Mouse (Mus musculus): ENCODE data around the gene Mettl17. TPM values are rescaled to one million over a fixed set of nuclear protein-coding genes. Genes with fewer than 3 reads are reported as not detected.
"Not testable (repeated sequence)": the region's sequence is repeated elsewhere in the genome, so short reads cannot be mapped to it uniquely, and the experiment has no call there.

Gene Mettl17
- total RNA-seq, 2 experiments from 2014 or later: 11.5 to 12.9 TPM

- Histone ChIP-seq H3K4me3 (peak overlapping the region; percentile 74), H3K27ac (peak overlapping the region; percentile 100)
- peak; percentile 84 for DNase-seq
- no peak for TF ChIP-seq CTCF (IDR thresholded peaks at IDR 0.05)
- intact Hi-C loops (cut with DNase I): no loop called here
Measured at GRCm38 (mm10) chr14:51918966-51919365, 34.3 kb downstream of the Mettl17 start.

DNA sequence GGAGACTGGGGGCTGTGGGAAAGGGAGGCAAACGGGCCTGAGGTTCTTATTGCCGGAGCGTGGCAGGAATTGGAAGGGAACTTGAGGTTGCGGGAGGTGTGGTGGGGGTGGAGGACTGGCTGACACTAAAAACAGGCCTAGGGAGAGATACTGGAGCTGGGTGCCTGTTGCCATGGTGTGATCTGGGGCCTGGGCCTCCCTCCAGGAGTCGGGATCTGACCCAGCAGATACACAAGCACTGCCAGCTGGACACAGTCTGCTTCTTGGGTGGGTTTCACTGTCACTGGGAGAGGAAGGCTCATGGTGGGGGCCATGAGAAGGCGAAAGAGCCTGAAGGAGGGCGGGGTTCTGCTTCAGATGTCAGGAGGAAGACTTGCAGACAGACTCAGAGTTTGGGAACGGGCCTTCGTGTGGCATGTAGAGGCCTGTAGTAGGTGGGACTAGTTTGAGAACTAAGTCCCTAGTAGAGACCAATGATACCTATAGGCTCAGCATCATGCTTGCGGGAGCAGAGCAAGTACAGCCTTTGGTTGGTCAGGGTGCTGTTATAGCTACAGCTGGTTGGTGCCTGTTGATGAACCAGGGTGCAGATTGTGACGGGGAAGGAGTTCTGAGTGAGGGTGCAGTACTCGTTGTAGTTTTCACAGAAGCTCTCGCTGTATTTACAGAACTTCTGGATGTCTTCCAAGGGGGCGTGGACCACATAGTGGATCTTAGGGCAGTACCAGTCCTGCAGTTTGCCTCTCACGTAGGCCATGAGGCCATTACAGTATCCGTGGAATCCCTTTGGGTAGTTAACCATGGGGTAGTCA lies 37.3 kb downstream of the Mettl17 start:
- Histone ChIP-seq H3K27ac (peak overlapping the region; percentile 100), H3K4me3 (peak overlapping the region; percentile 74)
- DNase-seq: peak; percentile 91

GRCm38 (mm10) chr14:51922571-51922865 lies 37.9 kb downstream of the Mettl17 start, which contains the start of gene Rnase13:
Gene Rnase13, minus strand, starts transcription at chr14:51922773.
- DNase-seq: peak; percentile 74
- peak within 1 kb of the TSS; percentile 74 for H3K4me3 ChIP-seq
- intact Hi-C loops (cut with DNase I): no loop called here
- peak within 1 kb of the TSS; percentile 100 for H3K27ac ChIP-seq
- no peak for TF ChIP-seq CTCF (IDR thresholded peaks at IDR 0.05)

More for the DNA sequence above, 37.3 kb downstream of the Mettl17 start:
- TF ChIP-seq CTCF (IDR thresholded peaks at IDR 0.05): no peak
- intact Hi-C loops (cut with DNase I): loop anchor here (1.0 kb wide), 1 partner anchor 10 kb away; no protein-coding TSS in a partner anchor

GRCm38 (mm10) chr14:51922910-51923309 lies 38.3 kb downstream of the Mettl17 start:
- intact Hi-C loops (cut with DNase I): no loop called here
- Histone ChIP-seq H3K4me3 (peak overlapping the region; percentile 74), H3K27ac (peak overlapping the region; percentile 100)
- no peak for DNase-seq
- TF ChIP-seq CTCF (IDR thresholded peaks at IDR 0.05): no peak

DNA sequence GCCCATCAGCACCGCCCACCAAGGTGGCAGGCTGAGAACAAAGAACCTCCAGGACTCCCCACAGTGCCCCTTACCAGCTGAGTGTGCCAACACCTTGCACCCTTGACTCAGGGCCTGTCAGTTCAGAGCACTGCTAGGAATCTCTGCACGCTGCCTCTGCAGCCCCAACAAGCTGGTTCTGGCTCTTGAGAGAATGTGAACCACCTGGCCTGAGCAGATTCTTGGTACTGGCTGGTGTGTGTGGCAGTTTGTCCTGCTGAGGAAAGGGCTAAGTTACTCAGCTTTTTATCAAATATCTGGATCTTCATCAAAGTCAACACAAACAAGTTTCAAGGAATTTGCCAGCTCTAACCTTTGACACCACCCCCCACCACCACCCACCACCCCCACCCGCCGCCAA lies 38.9 kb downstream of the Mettl17 start:
- no peak for DNase-seq
- intact Hi-C loops (cut with DNase I): no loop called here
- H3K27ac ChIP-seq: peak overlapping the region; percentile 100
- TF ChIP-seq CTCF (IDR thresholded peaks at IDR 0.05): no peak
- H3K4me3 ChIP-seq: peak overlapping the region; percentile 74

DNA sequence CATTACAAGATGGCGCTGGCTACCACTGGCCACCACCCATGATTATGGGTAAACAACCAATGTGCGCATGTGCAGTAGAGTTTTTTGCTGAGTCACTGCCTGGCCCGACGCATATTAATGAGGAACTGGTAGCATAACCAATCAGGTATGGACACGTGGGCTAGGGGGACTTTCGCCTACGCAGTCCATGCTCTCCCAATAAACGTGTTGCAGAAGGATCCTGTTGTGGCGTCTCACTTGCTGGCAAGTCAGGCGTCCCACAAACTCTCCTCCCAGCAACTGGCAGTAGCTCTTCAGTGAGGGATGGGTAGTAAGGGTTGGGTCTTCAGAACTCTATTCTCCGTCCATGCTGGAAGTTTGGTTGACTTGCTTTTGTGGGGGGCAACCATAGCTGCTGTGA lies 42.3 kb downstream of the Mettl17 start:
- intact Hi-C loops (cut with DNase I); H3K27ac ChIP-seq; DNase-seq; H3K4me3 ChIP-seq: not testable (repeated sequence)

DNA sequence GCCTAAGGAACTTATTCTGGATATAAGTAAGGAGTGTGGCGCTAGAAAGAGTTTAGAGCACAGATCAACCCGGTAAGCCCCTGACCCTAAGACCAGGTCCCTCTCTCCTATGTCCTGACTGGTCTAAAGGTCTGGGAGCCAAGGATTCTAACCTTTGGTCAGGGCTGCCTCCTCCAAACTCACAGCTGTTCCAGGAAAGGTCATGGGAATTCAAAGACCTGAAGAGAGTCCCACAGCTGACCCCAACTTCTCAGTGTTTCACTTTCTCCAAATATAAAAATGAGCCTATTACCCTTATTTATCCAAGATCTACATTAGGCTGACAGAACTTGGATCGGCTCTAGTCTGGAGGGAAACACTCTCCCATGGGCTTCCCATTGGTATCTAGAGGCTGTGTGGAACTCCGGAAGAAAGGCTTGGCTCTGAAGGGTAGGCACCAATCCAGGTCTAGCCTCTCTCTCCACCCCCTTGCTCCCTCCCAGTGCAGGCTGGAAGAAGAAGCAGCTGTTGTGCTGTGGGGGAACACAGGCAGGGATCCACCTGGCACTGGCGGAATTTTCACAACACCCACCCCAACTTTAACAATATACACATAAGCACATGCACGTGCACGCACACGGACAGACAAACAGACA lies 44.8 kb downstream of the Mettl17 start:
- Histone ChIP-seq H3K4me3 (peak overlapping the region; percentile 61), H3K27ac (peak overlapping the region; percentile 88)
- DNase-seq: peak; percentile 84
- no peak for TF ChIP-seq CTCF (IDR thresholded peaks at IDR 0.05)
- intact Hi-C loops (cut with DNase I): loop anchor here (1.0 kb wide), 1 partner anchor 26 kb away; no protein-coding TSS in a partner anchor

DNA sequence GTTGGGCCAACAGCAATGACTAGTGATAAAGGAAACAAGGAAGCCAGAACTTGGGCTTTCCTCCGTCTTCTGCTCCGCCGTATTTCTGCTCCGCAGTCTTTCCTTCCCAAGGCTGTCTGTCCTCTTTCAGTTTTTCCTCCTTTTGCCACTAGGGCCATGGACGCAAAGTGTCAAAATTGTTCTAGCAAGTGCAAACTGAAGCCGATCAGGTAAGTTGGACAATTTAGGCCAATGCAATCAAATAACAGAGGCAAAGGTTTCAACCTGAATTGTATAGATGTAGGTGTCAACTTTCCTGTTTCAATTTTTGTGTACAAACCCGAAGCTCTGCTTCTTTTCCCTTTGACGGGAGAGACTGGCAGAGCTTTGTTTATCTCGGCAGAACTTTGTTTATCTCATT lies 45.3 kb downstream of the Mettl17 start:
- peak; percentile 14; the same call in 1 of the 2 replicates for TF ChIP-seq CTCF (IDR thresholded peaks at IDR 0.05)
- Histone ChIP-seq H3K4me3 (peak overlapping the region; percentile 61), H3K27ac (peak overlapping the region; percentile 88)
- intact Hi-C loops (cut with DNase I): loop anchor here (1.0 kb wide), 1 partner anchor 27 kb away; no protein-coding TSS in a partner anchor
- DNase-seq: no peak

GRCm38 (mm10) chr14:51930824-51931223 lies 46.2 kb downstream of the Mettl17 start:
- intact Hi-C loops (cut with DNase I): no loop called here
- peak overlapping the region; percentile 61 for H3K4me3 ChIP-seq
- peak; percentile 73 for DNase-seq
- peak; percentile 87 for TF ChIP-seq CTCF (IDR thresholded peaks at IDR 0.05)
- H3K27ac ChIP-seq: peak overlapping the region; percentile 88

DNA sequence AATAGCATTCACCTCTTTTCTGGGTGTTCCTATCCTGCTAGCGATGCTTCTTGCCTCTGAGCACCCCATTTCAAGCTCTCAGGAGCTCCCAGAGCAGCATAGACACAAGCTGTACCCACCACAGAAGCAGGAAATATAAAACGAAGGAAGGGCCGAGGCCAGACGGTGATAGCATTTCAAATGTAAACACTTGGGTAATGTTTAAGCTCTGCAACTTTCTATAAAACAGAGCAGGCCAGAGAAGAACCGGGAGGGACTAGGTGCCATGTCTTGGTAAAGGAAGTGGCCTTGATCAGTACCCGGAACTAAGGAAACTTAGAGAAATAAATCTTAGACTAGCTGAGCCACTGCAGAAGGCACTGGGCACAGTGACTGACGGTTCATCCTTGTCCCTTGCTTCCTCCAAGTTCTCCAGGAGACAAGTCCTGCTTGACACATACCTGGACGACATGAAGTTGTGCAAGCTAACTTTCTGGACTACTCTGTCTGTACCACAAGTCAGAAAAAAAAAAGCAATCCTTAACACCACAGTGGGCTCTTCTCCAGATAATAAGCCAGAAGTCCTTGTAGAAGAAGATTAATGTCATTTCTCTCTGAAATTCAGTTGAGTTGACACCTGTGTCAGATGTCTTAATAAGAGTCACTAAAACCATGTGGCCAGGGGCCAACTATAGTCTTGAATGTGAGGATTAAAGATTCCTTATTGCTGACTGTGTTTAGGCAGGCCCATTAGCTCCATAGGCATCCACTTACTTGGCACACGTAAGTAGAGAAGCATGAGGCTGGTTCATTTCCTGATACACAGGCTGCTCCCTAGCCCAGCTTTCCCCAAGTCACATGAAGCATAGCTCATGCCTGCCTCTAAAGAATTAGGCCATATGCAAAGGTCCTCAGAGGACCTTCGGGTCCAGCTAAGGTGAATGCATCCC lies 47.7 kb downstream of the Mettl17 start:
- no peak overlapping the region for H3K27ac ChIP-seq
- H3K4me3 ChIP-seq: no peak overlapping the region
- TF ChIP-seq CTCF (IDR thresholded peaks at IDR 0.05): no peak
- intact Hi-C loops (cut with DNase I): no loop called here
- no peak for DNase-seq

DNA sequence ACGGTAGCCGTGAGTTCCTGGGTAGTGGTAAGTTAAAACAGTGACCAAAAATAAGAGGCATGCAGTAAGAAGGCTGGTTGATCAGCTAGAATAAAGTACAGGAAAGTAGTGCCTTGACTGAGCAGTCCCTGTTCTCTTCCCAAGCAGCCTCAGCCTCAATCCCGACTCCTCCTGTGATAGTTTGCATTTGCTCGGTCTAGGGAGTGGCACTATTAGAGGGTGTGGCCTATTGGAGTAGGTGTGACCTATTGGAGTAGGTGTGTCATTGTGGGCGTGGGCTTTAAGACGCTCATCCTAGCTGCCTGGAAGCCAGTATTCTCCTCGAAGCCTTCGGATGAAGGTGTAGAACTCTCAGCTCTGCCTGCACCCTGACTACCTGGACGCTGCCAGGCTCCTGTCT lies 54.4 kb downstream of the Mettl17 start:
- no peak for DNase-seq
- no peak for TF ChIP-seq CTCF (IDR thresholded peaks at IDR 0.05)
- Histone ChIP-seq H3K4me3 (no peak overlapping the region), H3K27ac (no peak overlapping the region)
- intact Hi-C loops (cut with DNase I): no loop called here

DNA sequence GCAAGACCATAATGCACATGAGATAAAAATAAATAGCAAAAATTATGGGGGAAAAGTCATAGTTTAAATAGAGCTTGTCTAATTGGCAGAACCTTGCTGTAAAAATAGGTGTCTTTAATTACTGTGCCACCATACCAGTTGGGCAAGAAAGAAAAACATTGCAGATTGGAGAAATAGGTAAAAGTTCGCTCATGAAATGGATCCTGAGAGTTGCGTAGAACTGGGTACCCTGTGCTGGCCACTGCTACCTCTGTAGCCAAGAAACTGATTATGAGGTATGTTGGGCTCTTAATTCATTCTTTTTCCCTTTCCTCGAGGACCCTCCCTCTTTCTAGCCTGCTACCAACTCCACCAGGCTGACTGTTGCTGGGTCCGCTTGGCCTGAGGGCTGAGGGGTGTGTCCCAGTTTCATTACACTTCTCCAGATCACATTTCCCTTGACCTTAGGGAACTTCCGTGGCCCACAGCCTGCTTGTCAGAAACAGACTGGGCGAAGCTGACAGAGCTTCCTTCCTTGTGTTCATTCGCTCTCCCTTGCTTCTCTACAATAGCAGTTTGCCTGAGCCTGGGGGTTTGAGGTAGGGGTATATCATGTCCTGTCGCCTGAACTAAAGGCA lies 56.4 kb downstream of the Mettl17 start:
- H3K4me3 ChIP-seq: peak overlapping the region; percentile 60
- no peak for TF ChIP-seq CTCF (IDR thresholded peaks at IDR 0.05)
- intact Hi-C loops (cut with DNase I): loop anchor here (5.0 kb wide), 1 partner anchor 46 kb away; no protein-coding TSS in a partner anchor
- peak overlapping the region; percentile 91 for H3K27ac ChIP-seq
- peak; percentile 78 for DNase-seq

Measured in gastrocnemius, adult 2 months (tissue).